Mouse (Mus musculus) testis, postnatal 14 days (tissue): ENCODE data around the gene Camkmt.

ENCODE experiments used
- DNase-seq: peaks from one replicate; pipeline ENCODE4 v3.0.0; 2021; ENCODE audit warnings: low spot score

Gene Camkmt

DNA sequence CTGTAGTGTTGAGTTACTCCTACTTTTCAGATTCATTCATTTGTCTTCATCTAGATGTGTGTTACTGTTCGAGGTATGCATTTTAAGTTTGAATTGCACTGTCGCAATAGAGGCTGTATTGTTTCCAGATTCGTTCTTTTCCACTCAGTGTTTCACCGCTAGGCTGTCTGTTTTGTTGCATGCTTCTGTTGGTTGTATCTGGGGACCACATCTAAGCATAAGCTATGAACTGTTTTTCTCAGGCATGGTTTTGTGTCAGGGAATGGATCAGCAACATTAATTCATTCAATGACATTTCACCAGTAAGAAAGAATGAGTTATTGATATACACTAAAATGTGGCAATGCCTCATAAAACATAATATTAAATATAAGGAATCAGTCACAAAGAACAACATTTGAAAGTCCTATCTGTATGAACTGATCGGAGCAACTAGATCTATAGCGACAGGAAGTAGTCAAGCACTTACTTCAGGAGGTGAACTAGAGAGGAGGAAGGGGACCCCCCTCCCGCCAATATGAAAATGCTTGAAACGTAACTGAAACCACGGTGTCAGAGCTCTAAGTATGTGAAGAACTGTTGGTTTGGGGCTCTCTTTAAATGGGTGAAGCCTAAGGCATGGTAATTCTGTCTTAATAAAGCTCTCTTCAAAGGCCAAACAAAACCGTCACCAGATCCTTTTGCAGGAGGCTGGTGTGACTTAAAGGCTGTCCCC, 80.3 kb downstream of the Camkmt start:
- DNase-seq, result no peak

GRCm38 (mm10) chr17:85171951-85172350, 81.6 kb downstream of the Camkmt start:
- no peak for DNase-seq

GRCm38 (mm10) chr17:85177231-85177630, 86.9 kb downstream of the Camkmt start:
- DNase-seq, result no peak

DNA sequence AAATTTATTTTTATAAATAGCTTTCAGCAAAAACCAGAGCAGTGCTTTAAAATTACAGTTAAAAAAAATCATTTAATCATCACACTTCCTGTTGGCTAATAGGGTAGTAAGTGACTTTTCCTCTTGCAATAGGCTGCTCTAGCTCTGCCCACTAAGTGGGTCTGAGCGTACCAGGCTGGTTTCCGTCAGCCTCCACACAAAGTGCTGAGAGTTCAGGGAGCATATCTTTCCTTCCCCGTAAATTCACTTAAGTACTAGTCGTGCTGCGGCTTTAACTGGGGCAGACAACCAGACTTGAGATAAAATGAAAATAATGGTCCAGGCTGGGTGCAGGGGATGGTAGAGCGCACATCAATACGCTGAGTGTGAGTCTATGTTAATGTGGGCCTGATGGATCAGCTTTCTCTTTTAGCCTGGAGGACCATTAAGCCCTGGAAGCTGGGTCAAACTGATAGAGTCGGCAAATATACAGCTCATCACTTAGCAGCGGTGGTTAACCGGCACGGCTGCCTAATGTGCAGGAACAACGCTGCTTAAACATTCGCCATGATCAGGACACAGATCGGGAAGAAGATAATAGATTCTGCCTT, 90.2 kb downstream of the Camkmt start:
- DNase-seq, result no peak

- DNase-seq, result peak; percentile 77
Measured at GRCm38 (mm10) chr17:85189227-85190127, 99.1 kb downstream of the Camkmt start.

GRCm38 (mm10) chr17:85190128-85190435, 99.7 kb downstream of the Camkmt start:
- DNase-seq, result no peak

- no peak for DNase-seq
Measured at GRCm38 (mm10) chr17:85193294-85193693, 102.9 kb downstream of the Camkmt start.

- no peak for DNase-seq
Measured at GRCm38 (mm10) chr17:85198781-85199180, 108.4 kb downstream of the Camkmt start.

DNA sequence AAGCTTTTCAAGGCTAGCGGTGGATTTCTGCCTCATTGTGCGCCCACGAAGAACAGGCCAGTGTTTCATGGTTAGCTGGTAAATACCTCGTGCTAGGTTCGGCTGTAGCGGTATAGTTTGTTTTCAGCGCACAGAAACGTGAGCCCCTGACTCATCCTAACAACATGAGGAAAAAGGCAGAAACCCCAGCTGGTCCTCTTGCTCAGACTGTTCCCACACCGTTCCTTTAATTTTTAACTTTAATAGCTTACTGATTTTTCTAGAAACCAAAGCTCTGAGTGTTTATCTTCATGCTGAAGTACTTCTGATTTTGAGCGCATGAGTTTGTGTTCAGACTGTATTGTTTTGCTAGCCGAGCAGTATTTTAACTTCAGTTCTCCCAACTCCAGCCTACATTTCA, 109.0 kb downstream of the Camkmt start:
- DNase-seq, result no peak

DNA sequence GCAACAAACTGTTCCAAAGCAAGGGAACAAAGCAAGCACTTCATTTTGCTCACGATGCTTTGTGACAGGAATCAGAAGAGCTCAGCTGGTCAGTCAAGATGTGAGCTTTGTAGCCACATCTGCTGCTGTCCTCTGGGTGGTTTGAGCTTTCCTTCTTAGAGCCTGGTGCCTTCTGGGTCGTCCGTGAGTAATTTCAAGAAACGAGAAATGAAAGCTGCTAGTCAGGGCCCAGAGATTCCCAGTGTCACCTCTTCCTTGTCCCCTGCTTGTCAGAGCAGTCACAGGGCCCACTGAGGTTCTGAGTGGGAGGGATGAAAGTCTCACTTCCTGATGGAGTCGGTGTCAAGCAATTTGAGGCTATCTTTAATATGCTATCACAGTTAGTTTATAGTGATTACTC, 127.7 kb downstream of the Camkmt start:
- no peak for DNase-seq

GRCm38 (mm10) chr17:85242109-85242508, 151.8 kb downstream of the Camkmt start:
- DNase-seq, result no peak

DNA sequence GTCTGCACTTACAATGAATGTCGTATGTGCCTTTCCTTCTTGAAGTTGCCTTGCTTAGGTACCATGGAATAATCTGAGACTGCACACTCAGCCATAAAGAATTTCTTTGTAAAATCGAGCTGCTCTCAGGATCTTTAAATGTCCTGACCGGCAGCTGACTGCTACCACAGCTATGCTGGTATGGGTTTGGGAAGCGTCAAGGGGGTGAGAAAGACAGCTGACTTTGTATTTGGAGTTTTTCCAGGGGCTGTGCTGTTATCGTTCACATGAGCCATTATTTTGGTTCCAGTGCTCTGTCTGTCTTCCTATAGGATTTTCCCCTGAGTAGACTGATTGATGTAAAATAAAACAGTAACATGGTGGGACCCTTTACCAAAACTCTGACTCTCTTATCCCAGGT, 158.6 kb downstream of the Camkmt start:
- DNase-seq, result no peak

GRCm38 (mm10) chr17:85249744-85250143, 159.4 kb downstream of the Camkmt start:
- DNase-seq, result no peak

DNA sequence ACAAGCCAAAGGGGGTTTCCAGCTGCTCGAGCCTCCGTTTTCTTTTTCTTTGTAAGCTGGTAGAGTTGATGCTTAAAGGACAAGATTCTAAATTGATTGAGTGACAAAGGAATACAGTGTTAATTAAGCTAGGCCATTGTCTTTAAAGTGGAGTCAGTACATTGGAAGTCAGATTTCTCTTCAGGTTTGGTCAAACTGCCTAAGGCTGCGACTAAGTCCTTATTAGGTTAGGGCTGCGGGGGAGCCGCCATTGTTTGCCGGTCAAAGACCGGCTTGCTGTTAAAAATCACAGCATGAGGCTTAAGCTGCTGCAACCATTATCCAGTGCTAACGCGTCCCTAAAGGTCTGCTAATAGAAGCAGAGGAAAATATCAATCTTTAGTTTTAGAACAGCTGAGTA, 166.6 kb downstream of the Camkmt start:
- DNase-seq, result no peak

GRCm38 (mm10) chr17:85257348-85257747, 167.0 kb downstream of the Camkmt start:
- DNase-seq, result no peak

DNA sequence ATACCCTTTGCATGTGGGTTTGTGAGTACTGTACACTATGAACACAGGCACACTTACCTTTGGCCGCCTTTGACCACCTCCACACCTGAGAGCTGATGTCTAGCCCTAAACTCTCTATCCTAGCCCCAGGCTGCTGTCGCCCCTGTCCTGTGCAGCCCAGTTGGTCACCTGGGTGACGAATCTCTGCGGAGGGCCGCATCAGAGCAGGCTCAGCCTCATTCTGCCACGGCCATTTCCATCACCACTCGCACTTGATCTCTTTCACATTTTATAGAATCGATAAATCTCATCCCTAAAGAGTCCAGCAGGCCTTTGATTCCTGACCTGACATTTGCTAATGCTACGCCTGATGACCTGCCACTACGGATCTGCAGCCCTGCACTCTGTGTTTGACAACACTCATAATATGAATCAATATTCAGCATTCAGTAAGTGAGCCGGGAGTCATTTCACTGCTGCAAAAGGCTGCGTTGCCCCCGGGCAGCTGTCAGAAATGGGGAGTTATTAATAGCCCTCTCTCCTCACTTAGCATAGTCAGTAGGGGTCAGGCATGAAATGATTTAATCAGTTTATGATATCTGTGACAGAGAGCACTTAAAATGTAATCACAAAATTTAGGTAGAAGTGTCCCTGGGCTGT, 168.5 kb downstream of the Camkmt start:
- no peak for DNase-seq

DNA sequence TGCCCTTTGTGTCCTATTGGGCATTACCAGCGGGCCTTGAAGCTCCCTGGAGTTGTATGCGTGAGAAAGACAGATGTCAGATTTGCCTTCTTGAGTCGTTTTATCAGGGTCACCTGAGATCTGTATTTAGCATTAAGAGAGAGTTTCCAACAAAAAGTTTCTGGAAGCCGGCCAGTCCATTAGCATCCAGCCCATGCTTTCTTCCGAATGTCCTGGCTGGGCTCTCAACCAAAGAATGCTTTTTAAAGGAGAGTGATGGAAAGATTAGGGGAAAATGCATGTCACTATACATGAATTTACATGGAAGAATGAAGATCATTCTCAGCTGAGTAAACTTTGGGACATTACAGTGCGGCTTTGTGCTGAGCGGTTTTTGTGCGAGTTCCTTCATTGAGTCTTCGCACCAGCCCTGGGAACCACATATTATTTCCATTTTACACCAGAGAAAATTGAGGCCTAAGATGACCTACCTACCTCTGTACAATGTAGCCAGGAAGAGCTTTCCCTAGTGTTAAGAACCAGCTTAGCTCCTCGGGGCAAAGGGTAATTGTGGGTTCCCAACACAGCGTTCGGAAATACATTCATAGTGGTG, 176.6 kb downstream of the Camkmt start:
- DNase-seq, result no peak

DNA sequence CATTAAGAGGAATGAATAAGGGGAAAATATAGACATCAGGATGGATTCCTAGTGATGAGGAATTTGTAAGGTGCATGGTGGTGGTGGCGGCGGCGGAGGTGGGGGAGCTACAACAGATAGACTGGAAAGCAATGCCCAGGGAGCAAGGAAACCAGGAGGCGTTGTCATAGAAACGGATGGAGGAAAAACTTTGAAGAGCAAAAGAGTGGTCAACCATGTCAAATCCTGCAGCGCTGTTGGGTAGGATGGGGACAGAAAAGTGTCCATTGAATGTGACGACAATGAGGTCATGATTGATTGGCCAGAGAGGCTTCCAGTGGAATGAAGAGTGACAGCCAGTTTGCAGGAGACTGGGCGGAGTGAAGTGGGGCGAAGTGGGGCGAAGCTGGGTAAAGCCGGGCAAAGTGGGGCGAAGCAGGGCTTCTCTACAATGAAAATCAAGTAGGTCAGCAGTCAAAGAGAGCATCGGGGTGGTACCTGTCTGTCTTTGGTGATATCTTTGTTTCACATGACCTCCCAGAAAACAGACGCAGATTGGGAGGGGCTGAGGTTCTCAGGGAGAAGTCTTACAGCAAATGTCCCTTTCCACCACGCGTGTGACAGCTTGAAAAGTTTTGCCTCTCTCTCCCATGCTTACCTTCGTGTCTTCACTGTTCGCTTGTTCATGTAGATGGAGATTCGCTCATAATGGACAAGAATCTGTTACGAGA, 181.3 kb downstream of the Camkmt start:
- DNase-seq, result no peak

GRCm38 (mm10) chr17:85279720-85280119, 189.4 kb downstream of the Camkmt start:
- DNase-seq, result no peak

DNA sequence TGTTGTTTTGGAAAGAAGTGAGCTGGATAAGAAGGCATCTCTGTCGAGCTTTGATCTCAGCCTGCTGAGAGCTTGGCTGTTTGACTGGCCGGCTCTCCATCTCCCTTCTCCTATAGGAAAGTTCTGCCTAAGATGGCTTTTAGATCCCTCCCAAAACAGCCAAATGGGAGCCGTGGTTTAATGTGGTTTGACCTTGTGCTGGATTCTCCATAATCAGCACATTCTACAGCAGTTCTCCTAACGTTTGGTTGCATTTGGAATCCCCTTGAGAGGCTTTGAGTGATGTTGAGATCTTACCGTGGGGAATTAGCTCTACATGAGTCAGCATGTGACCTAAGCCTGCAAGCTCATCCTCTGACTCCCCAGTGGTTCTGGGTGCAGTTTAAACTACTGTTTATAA, 192.1 kb downstream of the Camkmt start:
- no peak for DNase-seq

DNA sequence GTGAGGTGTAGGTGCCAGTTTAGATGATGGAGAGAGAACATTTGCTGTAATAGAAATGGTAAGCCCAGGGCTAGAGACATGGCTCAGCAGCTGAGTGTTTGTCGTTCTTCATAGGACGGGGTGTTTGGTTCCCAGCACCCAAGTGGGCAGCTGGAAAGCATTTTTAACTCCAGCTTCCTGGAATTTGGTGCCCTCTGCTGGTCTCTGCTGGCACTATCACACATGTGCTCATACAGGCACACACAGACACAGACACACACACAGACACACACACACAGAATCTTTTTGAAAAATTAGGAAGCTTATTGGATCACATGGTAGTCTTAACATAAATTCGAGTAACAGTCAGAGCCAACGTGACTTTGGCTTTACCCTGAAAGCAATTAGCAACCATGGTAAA, 200.8 kb downstream of the Camkmt start:
- DNase-seq, result no peak

- DNase-seq, result no peak
Measured at GRCm38 (mm10) chr17:85291601-85292000, 201.2 kb downstream of the Camkmt start.
